Mouse (Mus musculus) lung, postnatal 0 days (tissue): ENCODE measurements around the gene Fbln1. TPM values are rescaled to one million over a fixed set of nuclear protein-coding genes. Genes with fewer than 3 reads are reported as not detected.

ENCODE experiments used
- ATAC-seq: fragments of 200-750 bp; cut with Nextera tagmentation; 2 replicates; pipeline ENCODE4 v1.8.0; 2017; ENCODE audit warnings: moderate library complexity
- DNase-seq: peaks from one replicate; pipeline ENCODE4 v3.0.0-alpha.2; 2016; ENCODE audit warnings: low spot score
- H3K27ac ChIP-seq: fragments of 300-500 bp; sonication (generic); 2 replicates; pipeline ENCODE4 v1.5.1; 2014; ENCODE audit warnings: antibody characterized with exemption, mild to moderate bottlenecking, low read length, mixed read lengths
- H3K27me3 ChIP-seq: fragments of 300-500 bp; sonication (generic); replicated peaks from 2 replicates; pipeline ENCODE4 v1.6.1; 2014; ENCODE audit warnings: low read length, mixed read lengths; ENCODE audit not compliant: insufficient read depth
- H3K36me3 ChIP-seq: fragments of 300-500 bp; sonication (generic); 2 replicates; pipeline ENCODE4 v1.6.1; 2014; ENCODE audit warnings: low read length, mixed read lengths; ENCODE audit not compliant: insufficient read depth
- H3K4me1 ChIP-seq: fragments of 300-500 bp; sonication (generic); 2 replicates; pipeline ENCODE4 v1.6.1; 2014; ENCODE audit warnings: antibody characterized with exemption, low read depth, low read length, mixed read lengths; ENCODE audit not compliant: insufficient read depth
- H3K4me2 ChIP-seq: fragments of 300-500 bp; sonication (generic); replicated peaks from 2 replicates; pipeline ENCODE4 v1.6.1; 2014; ENCODE audit warnings: low read depth, mild to moderate bottlenecking, low read length, moderate library complexity, mixed read lengths
- H3K4me3 ChIP-seq: fragments of 300-500 bp; sonication (generic); 2 replicates; pipeline ENCODE4 v1.5.1; 2014; ENCODE audit warnings: low read depth, low read length
- H3K9ac ChIP-seq: fragments of 300-500 bp; sonication (generic); replicated peaks from 2 replicates; pipeline ENCODE4 v1.6.1; 2014; ENCODE audit warnings: low read depth, mild to moderate bottlenecking
- H3K9me3 ChIP-seq: fragments of 300-500 bp; sonication (generic); 2 replicates; pipeline ENCODE4 v1.6.1; 2016; ENCODE audit warnings: low read length, mixed read lengths
- CTCF ChIP-seq: IDR thresholded peaks from 2 replicates; pipeline ENCODE4 v1.5.1; 2016; ENCODE audit warnings: antibody characterized with exemption, mild to moderate bottlenecking
- EP300 ChIP-seq: IDR thresholded peaks from 2 replicates; pipeline ENCODE4 v1.6.1; 2016; ENCODE audit warnings: antibody characterized with exemption, mild to moderate bottlenecking, control low read depth
- WGBS: fragments of 180-500 bp; shearing (Covaris S2); extraction: QIAGEN DNeasy Blood & Tissue Kit; methylation state at CpG from one replicate; pipeline ENCODE4 v1.1.7; 2014; 5-methylcytosine and 5-hydroxymethylcytosine counted together
- polyA plus RNA-seq: library from polyadenylated mRNA; unstranded; fragments of >200 nt; fragmentation: Nextera tagmentation; extraction: Ambion mirVana; gene quantifications from 2 replicates; pipeline ENCODE4 v1.2.1, GENCODE M21; 2015

The Fbln1 gene
- polyA plus RNA-seq, 1 experiment from 2014 or later: 45.7 TPM

GRCm38 (mm10) chr15:85180368-85180767, 25.4 kb upstream of the Fbln1 start:
- Histone ChIP-seq H3K4me1 (0 out of 2 replicates have a peak, but pooled peaks cover 2% of the 10 kb centered on the region), H3K4me2 (no peak overlapping the region), H3K4me3 (no peak overlapping the region), H3K27me3 (no peaks in the 10 kb centered on the region), H3K27ac (no peak overlapping the region), H3K9ac (no peak overlapping the region), H3K9me3 (no peaks in the 10 kb centered on the region), H3K36me3 (no peaks in the 10 kb centered on the region)
- DNase-seq (no peak), ATAC-seq (no peak)
- TF ChIP-seq CTCF: no peak
- TF ChIP-seq EP300: no peak

- 83% methylated on average over 4 of the region's 4 CpGs for WGBS
- DNase-seq (no peak), ATAC-seq (no peak)
- TF ChIP-seq EP300 (no peak), CTCF (no peak)
- Histone ChIP-seq H3K27me3 (no peaks in the 10 kb centered on the region), H3K9me3 (no peaks in the 10 kb centered on the region), H3K9ac (no peak overlapping the region), H3K36me3 (no peaks in the 10 kb centered on the region), H3K4me3 (no peak overlapping the region), H3K4me2 (no peak overlapping the region), H3K27ac (no peak overlapping the region), H3K4me1 (0 out of 2 replicates have a peak, but pooled peaks cover 2% of the 10 kb centered on the region)
These were observed 23.7 kb upstream of the Fbln1 start for GRCm38 (mm10) chr15:85182063-85182462.

- no peak for DNase-seq
- 54% methylated on average over 7 of the region's 7 CpGs for WGBS
- TF ChIP-seq CTCF: no peak
- no peak for TF ChIP-seq EP300
These were observed 18.8 kb upstream of the Fbln1 start for GRCm38 (mm10) chr15:85186916-85187315.

GRCm38 (mm10) chr15:85188167-85188778, 17.5 kb upstream of the Fbln1 start:
- no peak overlapping the region for H3K4me2 ChIP-seq
- H3K36me3 ChIP-seq: no peaks in the 10 kb centered on the region
- H3K27ac ChIP-seq: no peak overlapping the region
- DNase-seq: no peak
- H3K4me3 ChIP-seq: no peak overlapping the region
- ATAC-seq: no peak
- H3K9ac ChIP-seq: no peak overlapping the region
- WGBS: 51% methylated on average over 8 of the region's 8 CpGs
- H3K9me3 ChIP-seq: no peaks in the 10 kb centered on the region
- TF ChIP-seq CTCF (no peak), EP300 (no peak)
- H3K4me1 ChIP-seq: no peaks in the 10 kb centered on the region
- H3K27me3 ChIP-seq: no peaks in the 10 kb centered on the region

More at GRCm38 (mm10) chr15:85186916-85187315, 18.8 kb upstream of the Fbln1 start:
- no peak overlapping the region for H3K27ac ChIP-seq
- H3K9ac ChIP-seq: no peak overlapping the region
- H3K4me3 ChIP-seq: no peak overlapping the region
- no peaks in the 10 kb centered on the region for H3K27me3 ChIP-seq
- no peak overlapping the region for H3K4me2 ChIP-seq
- H3K4me1 ChIP-seq: no peaks in the 10 kb centered on the region
- ATAC-seq: no peak
- no peaks in the 10 kb centered on the region for H3K9me3 ChIP-seq
- H3K36me3 ChIP-seq: no peaks in the 10 kb centered on the region

- no peak for TF ChIP-seq CTCF
- TF ChIP-seq EP300: peak; percentile 80
- DNase-seq: peak; percentile 84
These were observed 5.1 kb upstream of the Fbln1 start for GRCm38 (mm10) chr15:85200446-85201289.

GRCm38 (mm10) chr15:85202199-85202598, 3.5 kb upstream of the Fbln1 start:
- H3K4me1 ChIP-seq: peaks cover 9% of the 10 kb centered on the region; the same call in 1 of the 2 replicates
- H3K4me2 ChIP-seq: no peak overlapping the region
- no peaks in the 10 kb centered on the region for H3K27me3 ChIP-seq
- DNase-seq (no peak), ATAC-seq (0 out of 2 replicates have a peak, but pooled peaks have one; percentile 13)
- H3K36me3 ChIP-seq: no peaks in the 10 kb centered on the region
- H3K27ac ChIP-seq: peak overlapping the region; percentile 28; the same call in 1 of the 2 replicates
- H3K9ac ChIP-seq: no peak overlapping the region
- no peak overlapping the region for H3K4me3 ChIP-seq
- no peaks in the 10 kb centered on the region for H3K9me3 ChIP-seq
- TF ChIP-seq EP300: no peak
- TF ChIP-seq CTCF: no peak
- WGBS: 62% methylated on average over 9 of the region's 9 CpGs

More at GRCm38 (mm10) chr15:85200446-85201289, 5.1 kb upstream of the Fbln1 start:
- H3K9ac ChIP-seq: no peak overlapping the region
- peaks cover 9% of the 10 kb centered on the region; the same call in 1 of the 2 replicates for H3K4me1 ChIP-seq
- no peaks in the 10 kb centered on the region for H3K27me3 ChIP-seq
- 22% methylated on average over 14 of the region's 14 CpGs for WGBS
- H3K27ac ChIP-seq: peak overlapping the region; percentile 20; the same call in 1 of the 2 replicates
- no peak overlapping the region for H3K4me2 ChIP-seq
- H3K9me3 ChIP-seq: no peaks in the 10 kb centered on the region
- H3K36me3 ChIP-seq: no peaks in the 10 kb centered on the region
- H3K4me3 ChIP-seq: no peak overlapping the region
- ATAC-seq: peak; percentile 85
